Mouse (Mus musculus) ES-Bruce4 (cell line): Measurements from ENCODE around the gene Grin2a.

Experiments used
- CTCF ChIP-seq: IDR thresholded peaks from one replicate; pipeline ENCODE4 v1.8.1; 2011; ENCODE audit warnings: low read depth, low read length
- EP300 ChIP-seq: IDR thresholded peaks from 2 replicates; pipeline ENCODE4 v1.6.1; 2011; ENCODE audit warnings: low read depth, low read length; ENCODE audit not compliant: insufficient read depth

DNA sequence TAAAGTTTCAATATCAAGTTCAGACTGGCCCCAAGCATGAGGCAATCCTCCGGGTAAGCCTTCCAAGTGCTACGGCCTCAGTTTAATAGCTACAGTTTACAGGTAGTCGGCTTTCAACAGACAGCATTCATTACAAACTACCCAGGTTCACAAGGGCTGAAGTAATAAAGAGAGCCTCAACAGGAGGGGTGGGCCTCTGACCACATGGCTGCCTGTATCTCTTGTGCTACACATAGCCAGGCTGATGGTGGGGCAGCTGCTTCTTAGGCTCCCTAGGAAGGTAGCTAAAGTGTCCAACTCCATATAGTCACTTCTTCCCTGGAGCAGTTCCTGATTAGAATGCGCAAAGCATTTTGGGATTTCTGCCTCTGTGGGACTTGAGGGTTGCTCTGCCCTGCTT is 109.2 kb downstream of the Grin2a start:
- no peak for TF ChIP-seq CTCF
- TF ChIP-seq EP300 = no peak
